Mouse (Mus musculus) left cerebral cortex, postnatal 36 days (tissue): Measurements from ENCODE around the gene 1500015O10Rik. TPM values are rescaled to one million over a fixed set of nuclear protein-coding genes. Genes with fewer than 3 reads are reported as not detected.

Experiments used
- DNase-seq, 2 experiments: peaks; one replicate each; pipeline ENCODE4 v3.0.0; 2021 to 2022; ENCODE audit warnings: low spot score in 2 of 2, mixed read lengths in 1 of 2
- intact Hi-C: fragments of 180-260 bp; cut with DNase I; formaldehyde crosslinking; loops from one replicate; pipeline ENCODE4 v1.15.1; 2025
- total RNA-seq, 2 experiments: library from RNA; stranded (reverse); gene quantifications; 2 replicates each; pipeline ENCODE4 v1.2.3; 2021

The 1500015O10Rik gene
- 1 to 10 TPM; 1.5 TPM for total RNA-seq

DNA sequence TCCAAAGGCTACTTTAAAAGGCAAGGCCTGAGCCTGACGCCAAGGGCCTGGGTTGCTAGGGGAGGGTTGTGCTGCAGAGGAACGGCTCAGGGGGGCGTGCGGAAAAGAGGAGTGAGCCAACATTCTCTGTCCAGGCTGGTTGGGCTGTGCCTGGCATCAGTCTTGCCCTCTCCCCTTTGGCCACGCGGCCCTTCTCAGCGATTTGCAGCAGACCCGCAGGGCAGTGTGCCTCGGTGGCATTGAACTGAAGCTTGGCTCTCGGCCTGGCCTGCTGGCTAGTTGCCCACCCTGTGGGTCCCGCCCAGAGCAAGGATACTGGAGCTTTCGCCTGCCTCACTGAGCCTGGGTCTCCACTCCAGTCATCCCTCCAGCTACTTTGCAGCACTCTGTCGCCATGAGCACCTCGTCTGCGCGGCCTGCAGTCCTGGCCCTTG lies at the start of gene 1500015O10Rik:
Gene 1500015O10Rik, plus strand, starts transcription at position 112 of the 434 bp plus-strand sequence.
- intact Hi-C loops = loop anchor here (10.0 kb wide), 2 partner anchors 286 to 586 kb away; partner anchors contain the start of gene Nck2
- peak; percentile 32 to 39 for DNase-seq

DNA sequence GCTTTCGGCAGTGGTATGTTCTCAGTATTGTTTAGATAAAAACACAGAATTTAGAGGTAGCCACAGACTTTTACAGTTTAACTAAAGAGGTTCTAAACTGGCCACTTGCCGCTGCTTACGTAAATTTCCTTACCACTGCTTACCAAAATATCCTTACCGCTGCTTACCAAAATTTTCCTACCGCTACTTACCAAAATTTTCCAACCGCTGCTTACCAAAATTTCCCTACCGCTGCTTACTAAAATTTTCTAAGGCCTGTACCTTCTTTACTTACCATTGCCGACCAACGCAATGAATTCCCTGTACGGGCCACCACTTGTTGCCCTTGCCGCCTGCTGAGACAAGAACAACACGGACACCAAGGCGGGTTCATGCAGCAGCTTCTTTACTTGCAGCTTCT lies 40.4 kb upstream of the 1500015O10Rik start:
- DNase-seq = no peak
- intact Hi-C loops = no loop called here

DNA sequence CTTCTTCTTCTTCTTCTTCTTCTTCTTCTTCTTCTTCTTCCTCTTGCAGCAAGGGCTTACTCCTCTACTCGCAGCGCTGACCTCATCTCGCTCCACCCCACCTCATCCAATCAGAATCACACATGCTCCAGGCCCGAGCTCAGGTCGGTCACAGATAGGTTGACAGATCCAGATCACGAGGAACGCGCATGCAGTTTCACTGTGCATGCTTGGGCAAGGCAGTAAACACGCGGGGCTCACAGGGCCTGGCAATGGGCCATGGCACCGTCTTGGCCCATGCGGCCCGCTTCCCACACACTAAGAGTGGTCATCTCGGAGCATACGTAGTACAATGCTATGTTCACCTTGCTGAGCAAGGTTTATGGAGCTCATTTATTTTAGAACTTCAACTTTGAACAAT lies 39.9 kb upstream of the 1500015O10Rik start:
- no peak for DNase-seq
- intact Hi-C loops = no loop called here

DNA sequence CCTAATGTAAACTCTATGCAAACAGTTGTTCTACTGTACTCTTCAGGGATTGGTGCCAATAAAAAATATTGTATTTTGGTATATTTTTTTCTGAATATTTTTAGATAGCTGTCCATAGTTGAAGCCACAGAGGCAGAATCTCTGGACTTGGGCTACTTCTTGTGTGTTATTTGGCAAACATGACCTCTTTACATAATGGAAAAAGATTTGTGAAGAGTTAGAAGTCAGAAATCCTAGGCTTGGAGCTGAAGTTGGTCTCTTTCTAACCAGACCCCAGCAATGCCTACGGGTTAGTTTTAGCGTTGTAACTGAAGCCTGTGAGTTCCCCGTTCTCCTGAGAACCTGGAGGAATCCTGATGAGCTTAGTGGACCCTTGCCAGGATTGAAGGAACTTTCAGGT lies 36.3 kb upstream of the 1500015O10Rik start:
- no peak for DNase-seq
- intact Hi-C loops = no loop called here

DNA sequence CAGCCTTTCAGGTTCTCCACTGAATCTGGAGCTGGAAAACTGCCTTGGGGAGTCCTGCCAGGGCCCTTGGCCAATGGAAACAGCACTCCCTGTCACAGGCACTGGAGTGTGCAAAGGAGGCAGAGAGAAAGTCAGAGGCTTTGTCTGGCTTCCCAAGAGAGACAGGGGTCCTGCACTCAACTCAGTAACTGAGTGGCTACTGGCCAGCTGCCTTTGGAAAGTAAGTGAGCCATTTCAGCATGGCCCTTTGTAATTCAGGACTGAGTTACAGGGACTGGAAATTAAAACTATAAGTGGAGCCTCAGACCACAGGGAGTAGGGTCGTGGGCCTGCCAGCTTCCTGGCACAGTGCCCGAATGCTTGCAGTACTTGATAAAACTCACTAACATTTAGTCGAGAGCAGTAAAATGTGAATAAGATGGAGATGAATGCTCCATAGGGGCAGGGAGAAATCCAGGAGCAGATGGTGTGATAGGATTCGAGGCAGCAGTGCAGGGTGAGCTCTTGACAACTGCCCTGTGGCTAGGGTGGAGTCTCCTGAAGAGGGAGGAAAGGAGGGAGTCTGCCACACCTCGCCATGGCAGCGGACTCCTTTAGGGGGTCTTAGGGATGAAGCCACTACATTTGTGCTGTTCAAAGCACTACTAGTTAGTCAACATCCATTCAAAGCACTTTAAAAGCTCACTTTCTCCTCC lies 35.4 kb upstream of the 1500015O10Rik start:
- peak; percentile 58 to 72 for DNase-seq
- intact Hi-C loops = no loop called here

DNA sequence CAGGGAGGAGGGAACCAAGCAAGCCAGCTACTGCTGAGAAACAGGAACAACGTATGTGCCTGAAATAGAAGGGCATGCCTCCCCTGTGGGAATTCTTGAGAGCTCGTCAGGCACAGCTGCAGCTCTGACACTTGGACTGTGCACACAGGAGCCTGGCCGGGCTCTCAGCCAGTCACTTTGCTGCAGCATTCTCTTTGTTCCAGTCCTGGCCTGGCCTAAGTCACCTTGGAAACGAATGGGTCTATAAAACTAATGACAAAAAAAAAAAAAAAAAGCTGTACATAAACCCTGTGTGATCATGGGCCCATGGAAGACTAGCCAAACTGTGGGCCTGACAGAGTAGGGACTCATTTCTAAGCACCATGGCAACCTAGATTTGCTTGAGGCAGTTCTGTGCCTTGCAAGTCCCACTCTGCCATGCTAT lies 31.8 kb upstream of the 1500015O10Rik start:
- intact Hi-C loops = no loop called here
- DNase-seq = peak; percentile 8 to 25

DNA sequence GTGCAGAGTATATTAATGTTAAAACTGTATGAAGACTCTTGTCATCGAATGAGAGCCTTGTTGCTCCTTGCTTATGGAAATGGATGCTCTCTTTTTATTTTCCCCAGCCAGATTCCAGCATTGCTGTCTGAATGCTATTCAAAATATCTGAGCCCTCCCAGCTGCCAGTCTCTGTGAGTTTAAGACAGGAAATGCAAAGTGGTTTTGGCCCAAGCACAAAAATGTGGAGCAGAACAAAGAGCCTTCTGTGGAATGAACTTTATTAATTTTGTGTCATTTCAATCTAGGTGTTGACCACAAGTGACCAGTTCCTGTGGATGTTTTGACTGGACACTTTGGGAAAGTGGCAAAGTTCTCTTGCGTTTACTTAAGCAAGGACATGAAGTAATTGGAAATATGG lies 15.6 kb upstream of the 1500015O10Rik start:
- DNase-seq = no peak
- intact Hi-C loops = no loop called here

DNA sequence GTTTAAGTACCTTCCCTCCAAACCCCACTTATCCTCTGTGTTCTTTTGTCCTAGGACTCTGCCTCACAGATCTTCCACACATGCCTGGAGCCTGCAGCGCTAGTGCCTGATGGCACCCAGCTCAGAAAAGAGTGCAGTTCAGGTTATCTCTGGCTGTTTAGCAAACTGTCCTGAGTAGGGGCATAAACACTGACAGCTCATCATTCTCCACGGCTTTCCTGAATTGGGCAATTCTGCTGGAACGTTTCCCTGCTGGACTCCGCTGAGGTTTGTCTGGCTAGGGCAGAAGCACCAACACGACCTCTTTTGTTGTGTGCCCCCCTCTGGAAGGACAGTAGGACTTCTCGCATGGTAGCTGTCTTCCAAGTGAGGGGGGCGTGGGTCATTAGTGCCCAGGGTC lies 12.4 kb upstream of the 1500015O10Rik start:
- intact Hi-C loops = no loop called here
- no peak for DNase-seq

DNA sequence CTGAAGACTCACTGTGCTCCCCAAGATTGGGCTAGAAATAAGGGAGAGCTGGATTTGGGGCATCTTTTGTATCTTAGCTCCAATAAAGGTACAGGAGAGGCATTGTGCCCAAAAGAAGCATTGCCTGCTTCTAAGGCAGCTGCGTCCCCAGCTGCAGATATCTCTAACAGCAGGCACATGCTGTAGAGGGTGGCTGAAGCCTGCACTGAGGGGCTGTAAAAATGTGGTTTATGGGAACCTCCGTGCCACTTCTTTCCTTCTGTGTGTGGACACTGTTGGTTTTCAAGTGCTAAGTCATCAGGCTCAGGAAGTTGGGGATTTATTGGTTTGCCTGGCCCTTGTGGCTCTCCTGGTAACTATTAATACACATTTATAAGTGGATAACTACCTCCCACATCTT lies 11.6 kb upstream of the 1500015O10Rik start:
- intact Hi-C loops = no loop called here
- DNase-seq = no peak

DNA sequence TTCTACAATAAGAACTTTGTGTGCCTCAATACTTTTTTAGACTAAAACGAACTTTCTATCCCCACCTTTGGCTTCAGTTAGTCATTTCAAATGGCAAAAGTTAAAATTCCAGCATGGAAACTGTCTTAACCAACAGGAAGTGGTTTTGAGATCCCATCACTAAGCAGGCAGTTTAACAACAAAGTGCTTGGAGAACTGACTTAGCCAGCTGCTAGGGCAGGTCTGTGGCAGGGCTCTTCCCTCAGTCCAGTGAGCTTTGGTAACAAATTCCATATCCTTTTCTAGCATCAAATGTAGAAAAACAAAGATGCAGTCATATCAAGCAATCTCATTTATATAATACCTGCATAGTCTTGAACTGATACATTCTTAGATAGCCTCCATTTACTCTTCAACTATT lies 7.9 kb upstream of the 1500015O10Rik start:
- no peak for DNase-seq
- intact Hi-C loops = no loop called here

DNA sequence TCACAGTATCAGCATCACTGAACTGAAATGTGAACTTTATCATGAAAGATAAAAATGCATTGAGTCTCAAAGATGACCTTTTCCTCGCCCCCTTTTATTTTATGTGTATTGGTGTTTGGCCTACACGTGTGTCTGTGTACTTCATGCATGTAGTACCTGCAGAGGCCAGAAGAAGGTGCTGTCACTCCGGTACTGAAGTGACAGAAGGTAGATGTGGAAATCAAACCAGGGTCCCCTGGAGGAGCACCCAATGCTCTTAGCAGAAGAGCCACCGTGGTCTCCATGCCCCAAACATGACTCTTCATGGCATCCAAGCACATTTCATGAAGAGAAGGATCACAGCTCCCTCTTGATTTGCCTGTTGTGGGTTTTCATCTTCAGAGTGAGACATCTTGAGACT lies 1.7 kb downstream of the 1500015O10Rik start:
- DNase-seq = no peak
- intact Hi-C loops = loop anchor here (10.0 kb wide), 2 partner anchors 287 to 587 kb away; partner anchors contain the start of gene Nck2

DNA sequence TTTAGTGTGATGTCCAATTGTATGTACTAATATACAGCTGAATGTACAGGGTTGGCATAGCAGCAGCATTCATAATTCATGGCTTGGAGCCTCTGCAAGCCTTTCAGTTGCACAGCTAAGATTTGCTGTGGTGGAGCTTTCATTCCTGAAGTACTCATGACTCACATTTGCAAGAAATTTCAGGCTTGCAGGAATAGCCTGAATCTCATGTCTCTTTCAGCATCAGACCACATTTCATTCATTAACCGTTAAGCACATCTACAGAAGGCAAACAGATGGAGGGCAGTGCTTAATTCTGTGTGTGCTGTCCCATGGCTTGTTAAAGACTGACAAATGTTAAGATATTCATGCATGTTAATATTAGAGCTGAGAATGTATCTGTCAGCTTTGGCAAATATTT lies 2.3 kb downstream of the 1500015O10Rik start:
- intact Hi-C loops = loop anchor here (10.0 kb wide), 2 partner anchors 288 to 588 kb away; partner anchors contain the start of gene Nck2

DNA sequence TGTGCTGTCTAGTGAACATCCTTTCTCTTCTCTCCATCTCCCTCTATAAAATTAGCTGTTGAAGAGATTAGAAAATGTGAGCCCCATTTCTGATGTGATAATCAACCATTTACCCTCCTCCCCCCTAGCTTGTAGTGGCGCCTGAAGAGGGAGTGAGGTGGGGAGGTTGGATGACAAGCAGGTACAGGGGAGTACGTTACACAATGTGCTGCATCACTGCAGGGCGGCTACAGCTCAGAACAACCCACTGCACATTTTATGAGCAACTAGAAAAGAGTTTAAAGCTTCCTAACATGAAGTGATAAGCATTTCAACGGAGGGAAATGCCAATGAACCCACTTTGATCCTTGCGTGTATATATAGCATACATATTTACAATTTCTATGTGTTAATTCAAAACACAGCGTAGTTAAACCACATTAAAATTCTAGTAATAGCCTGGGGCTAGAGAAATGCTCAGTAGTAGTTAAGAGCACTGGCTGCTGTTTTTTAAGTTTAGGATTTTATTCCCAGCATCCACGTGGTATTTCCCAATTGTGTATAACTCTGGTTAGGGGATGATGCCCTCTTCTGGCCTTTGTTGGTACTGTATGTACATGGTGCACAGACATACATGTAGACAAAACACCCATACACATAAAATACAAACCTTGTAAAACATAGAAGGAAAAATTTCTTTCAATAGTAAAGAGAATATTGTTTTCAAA lies 7.6 kb downstream of the 1500015O10Rik start:
- peak in 1 of 2 experiments; percentile 34 for DNase-seq
- intact Hi-C loops = loop anchor here (5.0 to 10.0 kb wide), 3 partner anchors 293 to 593 kb away; partner anchors contain the start of gene Nck2

More for the DNA sequence above, 2.3 kb downstream of the 1500015O10Rik start:
- DNase-seq = no peak

DNA sequence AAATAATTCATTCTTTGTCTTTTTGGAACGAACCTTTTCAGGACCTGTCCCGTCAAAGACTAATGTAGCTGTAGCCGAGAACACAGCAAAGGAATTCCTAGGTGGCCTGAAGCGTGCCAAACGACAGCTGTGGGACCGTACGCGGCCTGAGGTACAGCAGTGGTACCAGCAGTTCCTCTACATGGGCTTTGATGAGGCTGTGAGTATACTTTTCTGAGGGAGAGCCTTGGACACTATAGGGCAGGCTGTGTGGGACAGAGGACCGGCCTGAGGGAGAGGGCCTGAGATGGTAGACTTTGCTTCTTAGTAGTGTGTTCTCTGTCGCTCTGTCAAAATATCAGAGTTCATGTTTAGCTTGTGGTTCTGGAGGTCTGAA lies 8.1 kb downstream of the 1500015O10Rik start:
- DNase-seq = no peak
- intact Hi-C loops = loop anchor here (5.0 to 10.0 kb wide), 3 partner anchors 294 to 594 kb away; partner anchors contain the start of gene Nck2

DNA sequence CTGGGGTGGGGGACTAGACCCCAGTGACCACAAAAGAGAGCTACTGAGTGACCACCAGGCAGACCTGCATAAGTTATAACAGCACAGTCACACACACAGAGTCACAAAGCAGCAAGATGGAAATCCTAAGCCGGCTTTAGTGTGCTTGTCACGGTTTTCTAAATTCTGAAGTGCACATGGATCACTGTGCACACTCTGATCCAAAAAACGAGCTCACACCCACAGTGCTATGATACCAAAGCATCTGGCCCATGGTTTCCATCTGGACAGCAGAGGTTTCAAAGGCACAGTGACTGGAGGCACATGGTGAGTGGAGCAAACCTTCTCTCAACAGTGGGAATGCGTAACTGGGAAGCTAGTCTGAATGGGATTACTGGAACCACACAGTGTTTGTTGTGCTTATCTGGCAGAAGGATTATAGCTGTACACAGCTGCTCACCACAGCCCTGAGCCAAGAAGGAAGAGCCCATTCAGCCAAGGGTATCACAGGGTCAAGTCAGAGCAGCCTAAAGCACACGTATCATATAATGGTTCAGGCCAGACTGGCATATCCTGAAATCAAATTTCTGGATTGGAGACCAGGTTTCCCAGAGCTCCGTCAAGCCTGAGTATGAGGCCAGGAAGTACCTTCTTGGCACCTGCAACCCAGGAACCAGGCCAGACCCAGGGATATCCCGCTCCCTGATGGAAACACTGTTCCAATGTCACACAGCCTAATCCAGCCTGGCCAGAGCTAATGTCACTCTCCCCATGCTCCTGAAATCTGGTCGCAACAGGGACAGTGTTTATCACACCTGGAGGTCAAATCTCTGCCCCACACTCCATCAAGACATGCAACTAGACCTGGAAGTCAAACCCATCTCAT lies 24.3 kb downstream of the 1500015O10Rik start:
- intact Hi-C loops = no loop called here

DNA sequence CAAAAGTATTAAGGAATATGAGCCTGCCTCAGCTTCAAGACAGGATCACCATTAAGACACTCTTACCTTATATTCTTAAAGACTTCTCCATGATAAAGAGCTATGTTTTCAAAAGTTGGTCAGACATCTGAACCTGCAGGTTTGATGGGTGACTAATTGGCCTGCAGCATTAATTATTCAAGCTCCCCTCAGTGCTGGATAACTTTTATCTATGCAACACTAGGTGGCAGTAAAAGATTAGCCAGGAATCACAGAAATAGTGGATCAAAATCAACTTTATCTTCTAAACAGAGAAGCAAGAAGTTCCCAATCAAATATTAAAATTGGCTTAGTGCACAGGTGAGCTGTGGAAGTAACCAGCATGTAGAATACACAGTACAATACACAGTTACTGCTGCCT lies 29.7 kb downstream of the 1500015O10Rik start:
- intact Hi-C loops = loop anchor here (10.0 kb wide), 3 partner anchors 65 to 285 kb away; partner anchors contain the start of gene Uxs1
- no peak for DNase-seq

More for the DNA sequence above, 24.3 kb downstream of the 1500015O10Rik start:
- no peak for DNase-seq

DNA sequence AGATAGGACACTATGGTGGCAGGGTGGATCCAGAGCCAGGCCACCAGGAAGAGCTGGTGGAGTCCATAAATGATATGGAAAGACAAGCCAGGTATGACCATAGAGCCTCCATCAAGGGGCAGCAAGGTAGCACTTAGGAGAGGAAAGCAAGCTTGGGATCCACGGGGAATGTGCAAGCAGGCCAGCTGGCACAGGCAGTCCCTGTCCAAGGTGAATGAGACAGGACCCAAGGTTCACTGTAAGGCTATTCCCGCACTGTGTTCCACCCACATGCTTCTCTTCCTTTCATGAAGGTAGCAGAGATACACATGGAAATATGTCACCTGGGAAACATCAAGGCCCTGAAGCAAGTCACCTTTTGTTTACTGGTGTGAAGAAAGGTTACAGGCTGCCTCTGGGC lies 34.1 kb downstream of the 1500015O10Rik start:
- intact Hi-C loops = loop anchor here (10.0 kb wide), 3 partner anchors 60 to 280 kb away; partner anchors contain the start of gene Uxs1
- no peak for DNase-seq

DNA sequence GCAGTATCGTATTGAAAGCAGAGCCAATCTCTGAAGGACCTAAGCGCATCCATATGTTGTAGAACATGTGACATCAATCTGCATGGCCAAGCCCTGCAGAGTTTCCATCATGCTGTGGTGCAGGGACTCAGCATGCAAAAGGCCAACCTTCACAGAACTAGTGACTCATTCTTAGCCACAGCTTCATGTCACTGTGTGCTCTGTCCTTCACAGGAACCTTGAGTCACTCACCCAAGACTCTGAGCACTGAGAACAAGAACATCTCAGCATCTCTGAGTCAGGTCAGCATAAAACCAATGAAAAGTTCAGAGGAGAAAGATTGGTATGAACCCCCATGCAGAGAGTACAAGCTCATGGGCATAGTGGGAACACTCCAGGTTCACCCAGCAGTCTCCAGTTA lies 35.9 kb downstream of the 1500015O10Rik start:
- DNase-seq = no peak
- intact Hi-C loops = loop anchor here (10.0 kb wide), 3 partner anchors 58 to 278 kb away; partner anchors contain the start of gene Uxs1

DNA sequence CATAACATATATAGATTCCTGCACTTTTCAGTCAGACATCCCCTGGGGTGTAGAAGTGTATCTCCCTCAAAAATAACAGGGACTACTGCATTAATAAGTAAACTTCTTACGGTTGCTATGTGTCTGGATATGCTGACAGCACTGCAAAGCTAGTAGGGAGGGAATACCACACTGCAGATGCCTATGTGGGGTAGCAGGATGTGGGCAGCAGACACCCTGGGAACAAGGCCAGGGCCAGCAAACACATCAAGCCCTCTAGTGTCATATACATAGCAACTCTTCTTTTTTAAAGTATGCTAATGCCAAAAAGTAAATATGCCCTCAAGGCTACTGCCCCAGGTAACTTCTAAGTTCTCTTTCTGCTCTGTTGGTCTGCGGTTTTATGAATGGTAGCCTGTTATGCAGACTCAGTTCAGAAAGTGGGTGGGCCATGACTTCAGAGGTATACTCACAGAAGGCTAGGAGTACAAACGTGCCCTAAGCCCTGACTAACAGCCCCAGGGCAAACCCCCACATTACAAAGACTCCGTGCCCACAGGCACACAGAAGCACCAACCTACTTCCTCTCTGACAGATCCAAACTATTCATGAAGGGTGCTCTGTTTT lies 38.1 kb downstream of the 1500015O10Rik start:
- intact Hi-C loops = loop anchor here (10.0 kb wide), 3 partner anchors 56 to 276 kb away; partner anchors contain the start of gene Uxs1
- DNase-seq = no peak
